ENCODE assay signal across 8 mouse cellular contexts in genomic region chr13:113615971-113616671, GRCm38 (mm10). TPM values are rescaled to one million over a fixed set of nuclear protein-coding genes. Genes with fewer than 3 reads are reported as not detected.
DNase-seq lines count a peak whose midpoint lies in the region; ATAC-seq lines count a peak whose summit lies in the region.

No protein-coding gene starts in this region.

- peak overlapping the region; percentile 97 for H3K9ac ChIP-seq in heart, embryonic 16.5 days (ENCODE audit: low read length)
- H3K9ac ChIP-seq in neural tube, embryonic 15.5 days (replicated peaks): peak overlapping the region; percentile 88

- no peaks in the 10 kb centered on the region for H3K36me3 ChIP-seq in heart, embryonic 16.5 days (ENCODE audit: control insufficient read depth, insufficient read depth)
- H3K36me3 ChIP-seq in neural tube, embryonic 15.5 days: no peaks in the 10 kb centered on the region

- peak; percentile 56 to 70 for DNase-seq in heart, adult 18-20 months
- DNase-seq in heart, adult 8-10 months (ENCODE audit: low spot score): no peak
- peak; percentile 22 for DNase-seq in NIH3T3 (ENCODE audit: low read depth)
- peak; percentile 44 to 63 for DNase-seq in kidney, postnatal 4 days
- no peak for DNase-seq in urinary bladder, postnatal 14 days (ENCODE audit: low spot score)
- DNase-seq in cerebellum, adult 11-12 months: no peak

- peak overlapping the region; percentile 88 for H3K4me3 ChIP-seq in heart, embryonic 16.5 days (ENCODE audit: low read length)
- H3K4me3 ChIP-seq in neural tube, embryonic 15.5 days (replicated peaks): peak overlapping the region; percentile 87

- 7% methylated on average over 8 of the region's 8 CpGs for WGBS in heart, embryonic 16.5 days
- 14% methylated on average over 8 of the region's 8 CpGs for WGBS in neural tube, embryonic 15.5 days

- no peak for ATAC-seq in heart, embryonic 16.5 days (replicated peaks; ENCODE audit: extremely low read depth, insufficient read depth, low FRiP score)
- ATAC-seq in neural tube, embryonic 15.5 days (ENCODE audit: low FRiP score): no peak

- no peaks in the 10 kb centered on the region for H3K9me3 ChIP-seq in heart, embryonic 16.5 days (replicated peaks; ENCODE audit: control insufficient read depth, low read length)
- H3K9me3 ChIP-seq in neural tube, embryonic 15.5 days (replicated peaks): no peaks in the 10 kb centered on the region

- peak overlapping the region; percentile 81 for H3K27ac ChIP-seq in heart, embryonic 16.5 days (ENCODE audit: low read length)
- peak overlapping the region; percentile 14; the same call in 1 of the 2 replicates for H3K27ac ChIP-seq in neural tube, embryonic 15.5 days (replicated peaks)

- peak overlapping the region; percentile 84 for H3K4me2 ChIP-seq in heart, embryonic 16.5 days (ENCODE audit: low read depth, low read length)
- peak overlapping the region; percentile 82 for H3K4me2 ChIP-seq in neural tube, embryonic 15.5 days

- H3K27me3 ChIP-seq in heart, embryonic 16.5 days (ENCODE audit: control insufficient read depth, insufficient read depth, low read length): no peaks in the 10 kb centered on the region
- H3K27me3 ChIP-seq in neural tube, embryonic 15.5 days (replicated peaks): no peaks in the 10 kb centered on the region

- H3K4me1 ChIP-seq in heart, embryonic 16.5 days (ENCODE audit: control insufficient read depth, insufficient read depth, low read length): peaks cover 51% of the 10 kb centered on the region
- H3K4me1 ChIP-seq in neural tube, embryonic 15.5 days: peaks cover 64% of the 10 kb centered on the region

RNA-seq across cellular contexts. Expression of gene Snx18, which starts 2.2 kb away (rescaled TPM):
- 10 to 100 TPM; 20.2 to 20.4 TPM for total RNA-seq in heart, adult 18-20 months (2021)
- 10 to 100 TPM; 16.4 to 18.9 (median 18.0) TPM for total RNA-seq in heart, adult 8-10 months (2022)
- 10.7 and 11.8 TPM in 2 replicates for polyA plus RNA-seq in heart, embryonic 16.5 days (2015; fragmentation: Nextera tagmentation; extraction: Ambion mirVana)
- polyA plus RNA-seq in neural tube, embryonic 15.5 days (2015; fragmentation: Nextera tagmentation; extraction: Ambion mirVana): 9.9 and 12.3 TPM in 2 replicates

RNA-seq across cellular contexts. Expression of gene Hspb3, which starts 47.4 kb away (rescaled TPM):
- 10 to 100 TPM; 14.3 to 19.7 TPM for total RNA-seq in heart, adult 18-20 months (2021)
- 10 to 100 TPM; 15.4 to 22.3 (median 18.7) TPM for total RNA-seq in heart, adult 8-10 months (2022)
- 44.6 and 49.1 TPM in 2 replicates for polyA plus RNA-seq in heart, embryonic 16.5 days (2015; fragmentation: Nextera tagmentation; extraction: Ambion mirVana)
- 0.49 and 1.8 TPM in 2 replicates for polyA plus RNA-seq in neural tube, embryonic 15.5 days (2015; fragmentation: Nextera tagmentation; extraction: Ambion mirVana)

Comparison
In these comparisons a context has a peak if more than half of its experiments do, and no peak if none do; other contexts are left out.
1. DNase-seq: peak in heart, adult 18-20 months (2 of 2), NIH3T3 (single experiment) and kidney, postnatal 4 days (2 of 2); none in heart, adult 8-10 months (single experiment), urinary bladder, postnatal 14 days (single experiment) and cerebellum, adult 11-12 months (single experiment).